Mouse (Mus musculus): ENCODE results near the gene Etv3.
"Not testable (repeated sequence)": the region's sequence is repeated elsewhere in the genome, so short reads cannot be mapped to it uniquely, and the experiment has no call there.

Etv3 gene

DNA sequence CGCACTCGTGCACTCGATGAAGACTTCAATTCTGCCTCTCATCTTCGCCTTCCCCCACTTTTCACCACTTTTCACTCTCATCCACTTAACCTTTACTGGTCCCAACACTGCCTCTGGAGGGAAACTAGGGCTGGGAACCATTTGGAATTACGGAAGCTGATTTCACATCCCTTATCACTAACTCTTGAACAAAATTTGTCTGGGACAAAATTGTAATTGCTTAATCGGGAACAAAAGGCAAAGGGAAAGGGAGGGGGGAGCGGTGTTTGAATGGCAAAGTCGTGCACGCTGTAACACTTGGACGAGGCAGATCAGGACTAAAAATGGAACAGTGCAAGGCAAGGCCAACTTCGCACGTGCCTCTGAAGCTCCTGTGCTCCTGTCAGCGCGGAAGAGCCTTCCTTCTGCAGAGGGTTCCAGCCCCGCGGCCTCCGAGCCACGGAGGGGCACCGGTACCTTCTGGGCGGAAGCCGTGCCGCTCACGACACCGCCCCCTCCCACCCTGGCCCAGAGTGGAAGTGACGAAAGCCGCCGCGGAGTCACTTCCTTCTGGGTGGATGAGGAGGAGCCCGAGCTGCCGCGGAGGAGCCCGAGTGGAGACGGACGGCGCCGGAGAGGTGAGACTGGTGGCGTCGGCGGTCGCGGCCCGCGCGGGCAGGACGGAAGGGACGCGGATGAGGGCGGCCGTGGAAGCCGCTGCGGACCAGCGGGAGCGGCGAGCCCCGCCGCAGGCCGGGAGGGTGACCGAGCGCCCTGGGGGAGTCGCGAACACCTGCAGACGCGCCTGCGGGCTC is at the start of gene Etv3:
TSS of gene Etv3 (plus strand) at position 365 of the 794 bp plus-strand sequence.
- in situ Hi-C loops (cut with MboI; ENCODE audit: unreplicated experiment in 2 of 2) = no loop called here

DNA sequence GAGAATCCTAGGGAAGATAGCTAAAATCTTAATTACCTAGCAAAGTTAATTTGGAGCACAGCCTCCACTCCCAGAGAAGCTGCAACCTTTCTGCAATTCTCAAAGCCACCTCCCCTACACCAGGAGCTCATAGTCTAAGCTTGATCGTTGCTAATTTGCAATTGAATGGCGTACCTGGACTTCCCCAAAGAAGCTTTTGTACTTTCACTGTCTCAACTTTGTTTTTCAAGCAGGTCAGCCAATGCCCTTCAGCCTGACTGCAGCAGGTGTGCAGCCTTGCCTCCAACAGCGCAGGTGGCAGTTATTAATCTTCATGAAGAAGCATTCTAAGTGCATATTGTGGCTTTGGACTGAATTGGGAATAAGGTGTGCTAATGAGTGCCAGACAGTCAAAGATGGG is 47.3 kb upstream of the Etv3 start:
- in situ Hi-C loops (cut with MboI; ENCODE audit: unreplicated experiment in 2 of 2) = not testable (repeated sequence)

DNA sequence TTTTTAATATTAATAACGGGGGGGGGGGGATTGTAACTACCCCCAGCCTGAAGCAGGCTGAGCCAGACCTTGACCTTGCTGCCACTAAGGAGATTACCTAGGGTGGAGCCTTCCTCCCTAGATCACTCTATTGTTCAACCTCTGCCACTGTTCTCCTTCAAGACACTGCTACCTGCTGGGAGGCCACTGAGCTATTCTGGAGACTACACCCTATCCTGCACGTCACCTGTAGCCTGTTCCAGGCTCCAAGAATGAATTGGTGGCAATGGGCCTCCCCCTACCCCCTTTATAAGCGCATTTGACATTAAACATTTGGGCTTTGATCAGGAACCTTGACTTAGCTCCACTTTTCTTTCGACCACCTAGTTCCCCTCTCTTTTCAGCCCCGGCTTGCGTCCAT is 46.6 kb upstream of the Etv3 start:
- in situ Hi-C loops (cut with MboI; ENCODE audit: unreplicated experiment in 2 of 2) = not testable (repeated sequence)

DNA sequence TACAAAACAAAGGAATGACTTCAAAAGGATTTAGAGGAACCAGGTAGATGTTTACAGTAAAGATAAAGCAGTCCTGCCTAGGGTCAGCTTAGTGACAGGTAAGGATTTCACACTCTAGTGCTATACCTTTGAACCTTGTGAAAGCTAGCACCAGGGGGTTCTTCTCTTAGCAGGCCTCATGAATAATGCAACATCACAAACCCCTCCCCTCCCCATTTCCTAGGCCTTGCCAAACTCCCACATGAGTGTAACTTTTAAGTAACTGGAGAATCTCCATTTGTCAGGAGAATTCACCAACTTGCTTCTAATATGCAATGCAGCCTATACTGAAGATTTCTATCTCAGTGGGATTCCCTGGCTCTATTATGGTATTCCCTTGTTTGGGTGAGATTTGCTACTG is 46.0 kb upstream of the Etv3 start:
- in situ Hi-C loops (cut with MboI; ENCODE audit: unreplicated experiment in 2 of 2) = not testable (repeated sequence)

DNA sequence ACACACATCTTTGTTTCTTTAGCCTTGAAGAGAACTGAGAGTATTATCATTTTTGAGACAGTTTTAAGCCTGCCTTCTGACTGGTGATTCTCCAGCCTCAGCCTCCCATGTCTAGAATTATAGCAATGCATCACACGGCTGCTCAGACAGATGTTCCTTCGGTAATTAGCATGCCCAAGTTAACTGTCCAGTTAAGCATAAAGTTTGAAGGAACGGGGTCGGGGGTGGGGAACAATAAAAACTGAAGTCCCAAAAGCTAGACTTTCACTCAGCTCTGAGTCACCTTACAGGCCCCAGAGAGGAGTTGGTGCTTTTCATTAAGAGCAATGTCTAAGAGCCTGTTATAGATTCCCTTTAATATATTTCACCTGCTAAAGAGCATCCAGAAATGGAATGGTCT is 37.8 kb upstream of the Etv3 start:
- in situ Hi-C loops (cut with MboI; ENCODE audit: unreplicated experiment in 2 of 2) = no loop called here

DNA sequence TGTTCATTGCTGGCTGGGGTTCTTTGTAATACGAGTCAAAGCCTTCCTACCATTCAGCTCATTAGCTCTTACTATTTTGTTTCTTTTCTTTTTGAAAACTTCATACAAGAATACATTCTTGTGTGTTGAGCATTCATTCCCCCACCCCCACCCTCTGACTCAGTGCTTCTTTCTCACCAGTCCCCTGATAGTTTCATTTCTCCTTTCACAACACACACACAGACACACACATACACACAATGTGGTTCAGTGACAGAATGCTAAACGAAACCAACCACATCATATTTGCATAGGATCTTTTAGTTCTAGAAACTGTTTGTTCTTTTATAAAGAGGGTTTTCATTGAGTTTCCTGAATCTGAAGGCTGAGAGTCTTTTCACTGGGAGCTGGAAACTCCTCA is 37.3 kb upstream of the Etv3 start:
- in situ Hi-C loops (cut with MboI; ENCODE audit: unreplicated experiment in 2 of 2) = no loop called here

DNA sequence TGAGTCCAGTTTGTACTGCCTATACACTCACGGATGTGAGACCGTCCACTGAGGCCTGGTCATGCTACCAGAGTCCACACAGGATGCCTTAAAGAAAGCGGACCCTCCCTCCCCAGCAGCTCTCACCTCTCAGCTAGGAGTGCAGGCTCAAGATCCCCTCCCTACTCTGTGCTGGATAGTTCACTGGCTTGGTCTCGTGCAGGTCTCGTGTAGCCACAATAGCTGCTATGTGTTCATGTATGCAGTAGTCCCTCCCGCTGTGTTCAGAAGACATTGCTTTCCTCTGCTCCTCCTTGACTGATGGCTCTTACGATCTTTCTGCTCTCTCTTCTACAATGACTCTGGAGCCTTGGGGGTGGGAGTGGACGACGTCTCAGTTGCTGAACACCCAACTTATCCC is 26.9 kb upstream of the Etv3 start:
- in situ Hi-C loops (cut with MboI; ENCODE audit: unreplicated experiment in 2 of 2) = loop anchor here (5.0 kb wide), 2 partner anchors 81 to 86 kb away; no protein-coding TSS in a partner anchor

DNA sequence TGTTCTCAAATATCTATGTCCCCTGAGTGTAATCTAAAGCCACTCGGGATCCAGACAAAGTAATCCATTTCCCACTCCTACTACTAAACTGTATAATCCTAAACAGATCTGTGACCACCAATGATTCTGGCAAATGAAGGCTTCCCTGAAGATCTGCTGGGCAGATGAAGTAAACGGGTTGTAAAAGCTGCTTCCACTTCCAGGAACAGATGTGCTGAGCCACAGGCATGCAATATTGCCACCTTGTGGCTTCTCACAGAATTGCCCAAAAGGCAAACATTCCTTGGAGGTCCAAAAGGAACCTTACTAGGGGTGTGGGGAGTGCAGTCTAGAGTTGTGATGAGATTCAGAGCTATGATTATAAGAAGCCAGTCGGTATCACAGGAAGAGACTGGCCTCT is 26.1 kb upstream of the Etv3 start:
- in situ Hi-C loops (cut with MboI; ENCODE audit: unreplicated experiment in 2 of 2) = loop anchor here (5.0 kb wide), 2 partner anchors 82 to 87 kb away; no protein-coding TSS in a partner anchor

DNA sequence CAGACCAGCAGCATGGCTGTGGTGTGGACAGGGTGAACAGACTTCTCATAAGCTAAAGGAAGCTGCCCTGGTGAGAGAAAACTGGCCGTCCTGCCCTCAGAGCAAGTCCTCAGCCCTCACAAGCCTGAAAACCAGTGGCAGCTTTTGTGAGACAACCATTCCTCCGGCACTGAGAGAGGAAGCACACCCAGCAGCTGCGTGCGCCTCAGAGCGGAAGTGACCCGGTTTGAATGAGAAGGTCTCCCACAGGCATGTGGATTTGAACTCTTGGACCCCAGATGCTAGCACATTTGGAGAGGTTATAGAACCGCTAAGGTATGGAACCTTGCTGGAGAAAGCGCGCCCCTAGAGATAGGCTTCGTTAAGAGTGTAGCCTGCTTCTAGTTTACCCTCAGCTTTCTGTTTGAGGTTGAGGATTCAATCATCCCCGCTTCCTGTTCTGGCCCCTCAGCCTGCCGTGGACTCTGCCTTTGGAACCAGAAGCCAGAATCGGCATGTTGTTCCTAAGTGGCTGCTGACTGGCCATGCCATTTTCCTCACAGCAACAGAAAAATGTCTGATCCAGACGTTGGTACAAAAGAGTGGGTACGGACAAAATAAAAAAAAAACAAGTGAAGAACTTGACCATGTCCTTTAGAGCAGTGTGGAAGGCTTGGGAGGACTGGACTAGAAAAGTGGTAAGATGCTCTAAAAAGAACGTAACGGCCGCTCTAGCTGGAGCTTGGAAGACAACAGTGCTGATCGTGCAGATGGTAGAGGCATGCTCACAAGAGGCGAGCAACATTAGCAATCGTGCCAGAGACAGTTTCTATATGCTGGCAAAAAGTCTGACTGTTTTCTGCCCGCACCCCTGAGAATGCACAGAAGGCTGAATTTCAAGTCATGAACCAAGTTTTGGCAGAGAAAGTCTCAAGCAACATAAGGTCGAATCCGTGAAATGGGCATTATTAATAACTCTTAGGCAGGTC is 24.8 kb upstream of the Etv3 start:
- in situ Hi-C loops (cut with MboI; ENCODE audit: unreplicated experiment in 2 of 2) = loop anchor here (5.0 to 10.0 kb wide), 5 partner anchors 178 to 468 kb away; partner anchors contain the start of gene Lrrc71 (in 1 of the 2)

DNA sequence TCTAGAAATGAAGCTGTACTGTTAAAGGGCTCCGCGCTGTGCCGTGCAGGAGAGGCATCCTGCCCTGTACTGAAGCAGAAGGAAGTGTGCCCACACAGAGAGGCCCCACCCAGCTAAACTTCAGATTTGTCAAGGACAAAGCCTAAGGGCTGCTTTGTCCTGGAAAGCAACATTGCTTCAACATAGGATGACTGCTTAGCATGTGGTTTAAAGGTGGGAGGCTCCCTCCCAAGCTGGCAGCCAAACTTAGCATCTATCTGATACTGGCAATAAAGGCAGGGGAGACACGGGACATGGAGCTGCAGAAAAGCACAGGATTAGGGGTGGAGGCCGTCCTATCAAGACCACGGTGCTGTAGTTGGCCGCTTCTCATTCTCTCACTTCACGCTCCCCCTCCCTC is 24.1 kb upstream of the Etv3 start:
- in situ Hi-C loops (cut with MboI; ENCODE audit: unreplicated experiment in 2 of 2) = loop anchor here (5.0 to 10.0 kb wide), 5 partner anchors 179 to 469 kb away; partner anchors contain the start of gene Lrrc71 (in 1 of the 2)

DNA sequence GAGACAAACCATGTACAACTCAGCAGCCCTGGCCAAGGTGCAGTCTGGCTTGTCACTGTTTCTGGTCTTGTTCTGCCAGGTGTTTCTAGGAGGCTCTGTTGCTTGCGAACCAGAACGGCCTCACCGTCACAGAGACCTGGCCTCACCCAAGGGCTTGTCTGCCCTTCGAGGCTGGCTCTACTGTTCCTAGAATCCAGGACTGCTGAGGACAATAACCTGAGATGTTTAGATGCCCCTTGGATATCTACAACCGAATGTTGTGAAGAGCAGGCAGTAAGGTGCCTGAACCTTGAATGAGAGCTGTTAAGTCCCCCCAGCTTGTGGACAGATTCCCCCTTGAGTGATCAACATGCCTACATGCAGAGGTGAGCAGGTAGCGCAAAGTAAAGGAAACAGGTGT is 22.4 kb upstream of the Etv3 start:
- in situ Hi-C loops (cut with MboI; ENCODE audit: unreplicated experiment in 2 of 2) = loop anchor here (5.0 to 10.0 kb wide), 5 partner anchors 180 to 470 kb away; partner anchors contain the start of gene Lrrc71 (in 1 of the 2)

DNA sequence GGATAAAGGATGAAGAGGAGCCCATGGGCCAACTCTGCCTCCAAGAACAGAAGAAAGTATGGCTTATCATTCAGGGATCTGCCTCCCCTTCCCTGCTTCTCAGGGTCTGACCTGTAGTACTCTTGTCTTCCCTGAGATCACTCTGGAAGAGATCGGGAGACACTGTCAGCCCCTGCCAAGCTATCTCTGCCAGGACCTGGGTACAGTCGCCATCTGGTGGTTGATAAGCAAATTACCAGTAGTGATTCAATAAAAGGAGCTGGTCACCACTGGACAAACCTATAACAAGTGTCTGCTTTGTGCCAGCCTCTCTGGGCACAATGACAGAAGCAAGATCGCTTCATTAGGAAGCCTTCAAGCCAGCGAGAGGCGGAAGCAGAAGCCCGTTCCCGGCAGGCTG is 20.9 kb upstream of the Etv3 start:
- in situ Hi-C loops (cut with MboI; ENCODE audit: unreplicated experiment in 2 of 2) = loop anchor here (5.0 to 10.0 kb wide), 5 partner anchors 182 to 472 kb away; partner anchors contain the start of gene Lrrc71 (in 1 of the 2)

DNA sequence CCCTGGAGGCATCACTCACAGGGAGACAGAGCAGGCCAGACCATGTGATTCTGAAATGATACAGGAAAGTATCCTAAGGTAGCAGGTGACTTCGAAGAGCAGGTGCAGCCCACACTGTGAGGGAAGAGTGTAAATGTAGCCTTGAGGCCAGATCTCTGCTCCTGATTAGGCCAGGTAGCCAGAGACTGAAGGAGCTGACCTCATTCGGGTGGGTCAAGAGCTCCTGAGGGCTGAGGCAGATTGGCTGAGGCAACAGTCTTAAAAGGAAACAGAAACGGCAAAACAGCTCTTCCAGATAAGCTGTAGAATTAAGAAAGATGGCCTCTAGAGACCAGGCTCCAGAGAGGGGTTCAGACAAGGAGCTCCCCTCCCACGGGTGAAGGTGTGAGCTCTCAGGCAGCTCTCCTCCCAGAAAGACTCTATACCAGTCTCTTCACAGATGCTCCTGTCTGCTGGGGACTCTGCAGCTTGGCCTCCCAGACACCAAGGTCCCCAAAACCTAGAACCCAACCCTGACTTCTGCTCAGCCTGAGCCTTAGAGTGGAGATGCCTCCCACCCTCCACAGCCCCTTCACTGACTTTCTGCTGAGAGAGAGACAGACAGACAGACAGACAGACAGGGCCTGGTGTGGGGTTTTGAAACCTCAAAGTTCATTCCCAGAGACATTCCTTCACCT is 20.3 kb upstream of the Etv3 start:
- in situ Hi-C loops (cut with MboI; ENCODE audit: unreplicated experiment in 2 of 2) = loop anchor here (5.0 to 10.0 kb wide), 6 partner anchors 57 to 473 kb away; partner anchors contain the start of gene Lrrc71 (in 1 of the 2)

DNA sequence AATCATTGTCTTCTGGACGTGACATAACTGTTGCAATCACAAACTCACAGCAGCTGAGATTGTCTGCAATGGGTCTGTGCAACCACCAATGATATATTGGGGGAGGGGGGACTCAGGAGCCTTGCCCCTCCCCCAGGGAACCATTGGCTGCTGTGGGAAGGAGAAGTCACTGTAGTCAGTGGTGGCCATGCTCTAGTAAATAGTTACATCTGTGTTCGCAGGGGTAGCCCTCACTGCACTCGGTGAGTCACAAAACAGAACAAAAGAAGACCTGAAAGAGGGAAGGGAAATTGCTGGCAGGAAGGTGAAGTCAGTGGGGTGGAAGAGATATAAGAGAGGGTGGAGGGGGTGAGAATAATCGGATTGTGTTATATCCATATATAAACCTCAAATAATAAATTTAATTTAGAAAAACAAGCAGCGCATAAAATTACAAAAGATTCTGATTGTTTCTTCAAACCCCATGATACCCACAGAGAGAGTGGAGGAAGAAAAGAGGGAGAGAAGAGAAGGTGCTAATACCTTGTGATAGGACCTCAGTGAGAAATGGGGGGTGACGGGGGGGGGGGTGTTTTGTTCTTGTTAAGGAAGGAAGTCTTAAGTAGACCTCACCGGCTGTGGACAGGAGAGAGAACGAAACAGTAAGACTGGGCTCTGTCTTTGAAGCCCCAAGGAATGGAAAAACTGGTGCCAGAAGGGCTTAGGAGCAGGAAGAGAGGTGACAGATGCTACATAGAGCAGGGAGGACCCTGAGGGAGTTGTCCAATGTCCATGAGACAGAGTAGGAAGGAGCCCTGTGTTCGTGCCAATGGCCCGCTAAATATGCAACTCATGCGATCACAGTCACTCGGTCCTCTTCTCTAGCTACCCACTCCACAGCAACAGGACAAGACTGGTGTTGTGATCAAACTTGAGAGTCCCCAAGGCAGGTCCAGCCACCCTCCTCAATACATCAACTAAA is 18.5 kb upstream of the Etv3 start:
- in situ Hi-C loops (cut with MboI; ENCODE audit: unreplicated experiment in 2 of 2) = loop anchor here (5.0 to 10.0 kb wide), 3 partner anchors 56 to 472 kb away; partner anchors contain the start of gene Lrrc71 (in 1 of the 2)

DNA sequence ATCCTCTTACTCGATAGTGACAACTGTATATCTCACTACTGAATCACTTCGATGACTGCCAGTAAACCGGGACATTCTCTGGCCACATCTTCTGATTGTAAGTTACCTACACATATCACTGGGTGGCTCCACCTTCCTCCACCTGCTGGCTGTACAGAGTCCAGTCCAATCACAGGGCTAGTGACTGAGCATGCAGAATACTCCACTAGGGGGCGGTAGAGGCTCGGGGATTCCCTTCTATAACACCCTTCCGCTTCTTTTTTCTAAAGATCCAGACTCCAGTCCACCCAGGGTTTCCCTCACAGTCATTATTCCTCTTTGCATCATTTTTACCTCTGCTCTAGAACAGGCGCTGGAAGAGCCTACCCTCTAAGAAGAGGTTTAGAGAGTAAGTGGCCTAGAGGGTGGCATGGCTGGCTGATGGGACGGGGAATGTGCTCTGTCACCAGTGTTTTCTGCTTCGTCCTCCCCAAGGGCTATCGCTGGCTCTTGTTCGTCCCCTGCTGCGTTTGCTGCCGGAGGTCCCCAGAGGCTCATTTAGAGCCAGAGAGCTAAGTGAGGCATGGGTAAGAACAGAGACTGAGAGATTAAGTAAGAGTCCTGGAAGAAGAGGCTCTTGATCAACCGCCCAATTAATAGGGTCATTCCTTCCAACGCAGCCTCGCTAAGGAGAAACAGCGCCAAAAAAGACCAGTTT is 16.9 kb upstream of the Etv3 start:
- in situ Hi-C loops (cut with MboI; ENCODE audit: unreplicated experiment in 2 of 2) = loop anchor here (5.0 to 10.0 kb wide), 3 partner anchors 54 to 474 kb away; partner anchors contain the start of gene Lrrc71 (in 1 of the 2)

DNA sequence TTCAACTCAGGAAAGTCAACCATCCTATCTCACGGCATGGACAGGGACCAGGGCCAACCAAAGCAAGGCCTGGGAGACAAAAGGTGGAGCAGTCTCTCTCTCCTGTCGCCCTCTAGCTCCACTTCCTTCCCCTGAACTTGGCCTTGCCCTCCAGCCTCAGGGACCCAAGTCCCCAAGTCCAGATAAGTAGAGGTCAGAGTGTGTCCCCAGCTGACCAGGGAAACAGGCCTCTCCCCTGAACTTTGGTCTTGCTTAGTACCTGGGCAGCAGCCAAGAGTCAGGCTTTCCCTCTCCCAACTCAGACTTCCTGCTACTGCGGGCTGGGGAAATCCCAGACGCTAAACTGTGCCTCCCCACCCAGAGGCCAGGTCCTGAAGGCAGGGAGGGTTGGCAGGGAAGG is 16.1 kb upstream of the Etv3 start:
- in situ Hi-C loops (cut with MboI; ENCODE audit: unreplicated experiment in 2 of 2) = loop anchor here (5.0 to 10.0 kb wide), 3 partner anchors 53 to 474 kb away; partner anchors contain the start of gene Lrrc71 (in 1 of the 2)

DNA sequence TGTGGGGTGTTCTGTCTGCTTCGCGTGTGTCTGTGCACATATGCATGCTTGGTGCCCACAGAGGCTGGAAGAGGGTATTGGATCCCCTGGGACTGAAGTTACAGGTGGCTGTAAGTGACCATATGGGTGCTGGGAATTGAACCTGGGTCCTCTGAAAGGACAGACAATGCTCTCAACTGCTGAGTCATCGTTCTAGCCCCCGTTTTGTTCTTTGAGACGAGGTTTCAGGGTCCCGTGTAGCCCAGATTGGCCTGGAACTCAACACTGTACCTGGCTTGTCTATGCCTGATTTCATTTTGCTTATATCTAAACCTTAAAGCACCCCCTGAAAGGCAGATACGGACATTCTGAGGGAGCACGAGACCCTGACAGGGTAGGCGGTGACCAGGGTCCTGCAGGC is 14.4 kb upstream of the Etv3 start:
- in situ Hi-C loops (cut with MboI; ENCODE audit: unreplicated experiment in 2 of 2) = no loop called here
